Mouse (Mus musculus) liver, adult 2 months (tissue): ENCODE measurements around the gene Pycr2.

ENCODE experiments used
- CTCF ChIP-seq: fragments of 200-500 bp; IDR thresholded peaks from 2 replicates; pipeline ENCODE4 v1.5.1; 2011; ENCODE audit warnings: low read depth, low read length, control low read depth
- POLR2A ChIP-seq: fragments of 200-500 bp; IDR thresholded peaks from 2 replicates; pipeline ENCODE4 v1.6.1; 2011; ENCODE audit warnings: low read length, control low read depth; ENCODE audit not compliant: insufficient read depth; ENCODE audit errors: extremely low read depth

DNA sequence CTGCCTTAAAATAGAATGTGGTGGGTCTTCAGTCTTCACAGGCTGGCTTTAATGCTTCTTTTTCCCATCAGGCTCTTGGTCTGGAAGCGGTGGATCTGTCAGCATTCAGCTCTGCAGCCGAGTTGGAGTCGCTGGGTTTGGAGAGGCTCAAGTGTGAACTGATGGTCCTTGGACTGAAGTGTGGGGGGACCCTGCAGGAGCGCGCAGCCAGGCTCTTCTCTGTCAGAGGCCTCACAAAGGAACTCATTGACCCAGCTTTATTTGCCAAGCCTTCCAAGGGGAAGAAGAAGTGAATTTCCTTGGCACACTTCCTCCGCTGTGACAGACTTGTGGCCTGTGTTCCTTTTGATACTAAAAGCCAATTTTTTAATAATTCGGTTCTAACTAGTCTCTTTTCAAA, 38.1 kb upstream of the Pycr2 start:
- TF ChIP-seq POLR2A (no peak), CTCF (no peak)
